Mouse (Mus musculus): ENCODE measurements around the gene Klhdc3.

DNA sequence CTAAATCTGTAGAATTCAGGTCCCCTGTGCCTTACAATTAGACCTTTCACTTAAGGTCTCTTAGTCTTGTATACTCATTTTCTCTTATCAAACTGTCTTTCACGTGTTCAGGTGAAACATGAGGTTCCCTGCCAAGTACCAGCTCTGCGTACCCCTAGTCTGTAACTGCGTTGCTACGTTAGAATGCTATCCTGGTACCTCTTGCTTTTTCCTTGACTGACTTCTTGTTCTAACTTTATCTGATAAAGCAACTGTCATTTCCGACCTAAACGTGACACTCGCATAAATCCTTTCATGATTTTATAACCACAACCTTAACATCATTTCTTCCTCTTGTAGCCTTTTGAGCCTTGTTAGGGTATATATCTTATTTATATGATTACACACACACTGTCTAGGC is 31.7 kb upstream of the Klhdc3 start:
- no peak for TF ChIP-seq POLR2A (IDR thresholded peaks at IDR 0.05; ENCODE audit: insufficient read depth, low read depth, low read length)
- no peak for TF ChIP-seq CTCF (IDR thresholded peaks at IDR 0.05)
